Mouse (Mus musculus) brain, adult 2 months (tissue): Measurements from ENCODE around the gene D630039A03Rik.

ENCODE experiments used
- DNase-seq: peaks from one replicate; pipeline ENCODE4 v3.0.0; 2011; ENCODE audit warnings: low read depth, low spot score

The D630039A03Rik gene

GRCm38 (mm10) chr4:57927464-57928205, 11.5 kb upstream of the D630039A03Rik start:
- DNase-seq: peak; percentile 63

GRCm38 (mm10) chr4:57924556-57925071, 8.5 kb upstream of the D630039A03Rik start:
- no peak for DNase-seq

GRCm38 (mm10) chr4:57922171-57922570, 6.1 kb upstream of the D630039A03Rik start:
- DNase-seq: no peak

GRCm38 (mm10) chr4:57920522-57920921, 4.4 kb upstream of the D630039A03Rik start:
- no peak for DNase-seq

- no peak for DNase-seq
Measured at GRCm38 (mm10) chr4:57919494-57920423, 3.7 kb upstream of the D630039A03Rik start.

- no peak for DNase-seq
Measured at GRCm38 (mm10) chr4:57916711-57917110, 614 bp upstream of the D630039A03Rik start.

- peak; percentile 91 for DNase-seq
Measured at GRCm38 (mm10) chr4:57915216-57915965, 706 bp downstream of the D630039A03Rik start.

GRCm38 (mm10) chr4:57914193-57915190, 1.6 kb downstream of the D630039A03Rik start:
- peak; percentile 23 for DNase-seq

- no peak for DNase-seq
Measured at GRCm38 (mm10) chr4:57913021-57913420, 3.1 kb downstream of the D630039A03Rik start.

- DNase-seq: no peak
Measured at GRCm38 (mm10) chr4:57908860-57909259, 7.2 kb downstream of the D630039A03Rik start.

- no peak for DNase-seq
Measured at GRCm38 (mm10) chr4:57906708-57907107, 9.4 kb downstream of the D630039A03Rik start.

GRCm38 (mm10) chr4:57904638-57905037, 11.5 kb downstream of the D630039A03Rik start:
- DNase-seq: peak; percentile 18

GRCm38 (mm10) chr4:57904211-57904610, 11.9 kb downstream of the D630039A03Rik start:
- peak; percentile 60 for DNase-seq

- no peak for DNase-seq
Measured at GRCm38 (mm10) chr4:57902619-57903018, 13.5 kb downstream of the D630039A03Rik start.

- peak; percentile 53 for DNase-seq
Measured at GRCm38 (mm10) chr4:57901210-57901609, 14.9 kb downstream of the D630039A03Rik start.

GRCm38 (mm10) chr4:57896631-57897030, 19.5 kb downstream of the D630039A03Rik start:
- DNase-seq: no peak

GRCm38 (mm10) chr4:57895902-57896301, 20.2 kb downstream of the D630039A03Rik start:
- DNase-seq: no peak

- no peak for DNase-seq
Measured at GRCm38 (mm10) chr4:57895140-57895539, 21.0 kb downstream of the D630039A03Rik start.

- peak; percentile 21 for DNase-seq
Measured at GRCm38 (mm10) chr4:57892001-57892586, 24.0 kb downstream of the D630039A03Rik start.

- no peak for DNase-seq
Measured at GRCm38 (mm10) chr4:57889773-57890172, 26.3 kb downstream of the D630039A03Rik start.
